Mouse (Mus musculus) lung, postnatal 0 days (tissue): ENCODE data around the gene Fem1a. TPM values are rescaled to one million over a fixed set of nuclear protein-coding genes. Genes with fewer than 3 reads are reported as not detected.
A peak's percentile ranks its signal among the peaks of the same experiment; 100 is the strongest.

Experiments used
- ATAC-seq: fragments of 200-750 bp; cut with Nextera tagmentation; 2 replicates; pipeline ENCODE4 v1.8.0; 2017; ENCODE audit warnings: moderate library complexity
- DNase-seq: peaks from one replicate; pipeline ENCODE4 v3.0.0-alpha.2; 2016; ENCODE audit warnings: low spot score
- H3K27ac ChIP-seq: fragments of 300-500 bp; sonication (generic); 2 replicates; pipeline ENCODE4 v1.5.1; 2014; ENCODE audit warnings: antibody characterized with exemption, mild to moderate bottlenecking, low read length, mixed read lengths
- H3K27me3 ChIP-seq: fragments of 300-500 bp; sonication (generic); replicated peaks from 2 replicates; pipeline ENCODE4 v1.6.1; 2014; ENCODE audit warnings: low read length, mixed read lengths; ENCODE audit not compliant: insufficient read depth
- H3K36me3 ChIP-seq: fragments of 300-500 bp; sonication (generic); 2 replicates; pipeline ENCODE4 v1.6.1; 2014; ENCODE audit warnings: low read length, mixed read lengths; ENCODE audit not compliant: insufficient read depth
- H3K4me1 ChIP-seq: fragments of 300-500 bp; sonication (generic); 2 replicates; pipeline ENCODE4 v1.6.1; 2014; ENCODE audit warnings: antibody characterized with exemption, low read depth, low read length, mixed read lengths; ENCODE audit not compliant: insufficient read depth
- H3K4me2 ChIP-seq: fragments of 300-500 bp; sonication (generic); replicated peaks from 2 replicates; pipeline ENCODE4 v1.6.1; 2014; ENCODE audit warnings: low read depth, mild to moderate bottlenecking, low read length, moderate library complexity, mixed read lengths
- H3K4me3 ChIP-seq: fragments of 300-500 bp; sonication (generic); 2 replicates; pipeline ENCODE4 v1.5.1; 2014; ENCODE audit warnings: low read depth, low read length
- H3K9ac ChIP-seq: fragments of 300-500 bp; sonication (generic); replicated peaks from 2 replicates; pipeline ENCODE4 v1.6.1; 2014; ENCODE audit warnings: low read depth, mild to moderate bottlenecking
- H3K9me3 ChIP-seq: fragments of 300-500 bp; sonication (generic); 2 replicates; pipeline ENCODE4 v1.6.1; 2016; ENCODE audit warnings: low read length, mixed read lengths
- CTCF ChIP-seq: IDR thresholded peaks from 2 replicates; pipeline ENCODE4 v1.5.1; 2016; ENCODE audit warnings: antibody characterized with exemption, mild to moderate bottlenecking
- EP300 ChIP-seq: IDR thresholded peaks from 2 replicates; pipeline ENCODE4 v1.6.1; 2016; ENCODE audit warnings: antibody characterized with exemption, mild to moderate bottlenecking, control low read depth
- WGBS: fragments of 180-500 bp; shearing (Covaris S2); extraction: QIAGEN DNeasy Blood & Tissue Kit; methylation state at CpG from one replicate; pipeline ENCODE4 v1.1.7; 2014; 5-methylcytosine and 5-hydroxymethylcytosine counted together
- microRNA counts: library from miRNA; unstranded; fragments of <30 nt; microRNA quantifications from one replicate; lab custom pipeline; 2015
- microRNA-seq: library from miRNA; unstranded; fragments of <30 nt; microRNA quantifications from one replicate; pipeline ENCODE4, GENCODE M21; 2016
- polyA plus RNA-seq: library from polyadenylated mRNA; unstranded; fragments of >200 nt; fragmentation: Nextera tagmentation; extraction: Ambion mirVana; gene quantifications from 2 replicates; pipeline ENCODE4 v1.2.1, GENCODE M21; 2015

Gene Fem1a
- polyA plus RNA-seq, 1 experiment from 2014 or later, result 8.4 TPM

DNA sequence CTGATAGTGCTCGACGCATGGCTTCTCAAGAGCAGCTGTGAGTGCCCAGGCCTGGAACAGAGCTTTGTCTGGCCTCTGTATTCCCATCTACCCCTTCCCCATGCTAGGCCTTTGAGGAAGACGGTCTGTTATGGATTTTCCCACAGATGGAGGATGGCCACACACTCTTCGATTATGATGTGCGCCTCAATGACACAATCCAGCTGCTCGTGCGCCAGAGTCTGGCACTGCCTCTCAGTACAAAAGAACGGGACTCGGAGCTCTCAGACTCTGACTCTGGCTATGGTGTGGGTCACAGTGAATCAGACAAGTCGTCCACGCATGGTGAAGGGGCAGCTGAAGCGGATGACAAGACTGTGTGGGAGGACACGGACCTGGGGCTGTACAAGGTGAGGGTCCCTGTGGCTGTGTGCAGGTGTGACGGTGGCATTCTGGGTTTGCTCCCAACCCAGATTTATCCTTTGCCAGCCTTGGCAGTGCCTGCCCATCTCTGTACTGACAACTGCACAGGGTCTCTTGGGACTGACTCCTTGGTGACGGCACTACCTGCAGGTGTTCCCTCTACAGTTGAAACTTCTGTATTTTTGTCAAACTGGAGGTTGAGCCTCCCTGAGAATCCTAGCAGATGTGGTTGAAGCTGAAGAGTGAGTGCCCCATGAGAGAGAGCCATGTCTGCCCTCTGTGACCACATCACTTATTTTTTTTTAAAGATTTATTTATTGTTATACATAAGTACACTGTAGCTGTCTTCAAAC is 52.8 kb downstream of the Fem1a start:
- WGBS, result 70% methylated on average over 15 of the region's 15 CpGs

More for the DNA sequence above, 52.8 kb downstream of the Fem1a start:
- Histone ChIP-seq H3K4me2 (no peak overlapping the region), H3K36me3 (no peaks in the 10 kb centered on the region), H3K27ac (no peak overlapping the region), H3K9ac (no peak overlapping the region), H3K27me3 (no peaks in the 10 kb centered on the region), H3K4me3 (no peak overlapping the region), H3K9me3 (no peaks in the 10 kb centered on the region), H3K4me1 (peaks cover 14% of the 10 kb centered on the region)
- ATAC-seq, result peak; percentile 37; the same call in 1 of the 2 replicates
- peak; percentile 46 for DNase-seq
- TF ChIP-seq EP300 (no peak), CTCF (no peak)

MicroRNA genes within 50 kb of the gene (microRNA counts, 519-probe panel; counts per million panel counts)
- not detected for microRNA mmu-miR-7b (lab: Ali Mortazavi, UCI)

Small RNAs within 50 kb of the gene (microRNA-seq; reads per million reads assigned to microRNA genes)
- gene Mir7b, result 24.0 reads per million, percentile 31 among the genes with 10 or more reads in this experiment

Other genes with a start within 250 kb of the Fem1a start
- gene Sh3gl1, start 220.2 kb upstream of the Fem1a start, polyA plus RNA-seq, result 97.1 and 105 TPM in 2 replicates
- 3.0 and 3.2 TPM in 2 replicates for gene Chaf1a, start 216.4 kb upstream of the Fem1a start, polyA plus RNA-seq
- 59.7 and 60.4 TPM in 2 replicates for gene Ubxn6, start 181.8 kb upstream of the Fem1a start, polyA plus RNA-seq
- 58.4 and 61.7 TPM in 2 replicates for gene Hdgfl2, start 177.2 kb upstream of the Fem1a start, polyA plus RNA-seq
- 0.05 and 0.08 TPM in 2 replicates for gene Plin4, start 147.0 kb upstream of the Fem1a start, polyA plus RNA-seq
- 3.2 and 4.3 TPM in 2 replicates for gene Plin5, start 139.2 kb upstream of the Fem1a start, polyA plus RNA-seq
- gene Lrg1, start 134.8 kb upstream of the Fem1a start, polyA plus RNA-seq, result 36.3 and 50.6 TPM in 2 replicates
- gene Sema6b, start 116.5 kb upstream of the Fem1a start, polyA plus RNA-seq, result 0.88 and 1.0 TPM in 2 replicates
- 4.7 and 5.6 TPM in 2 replicates for gene Tnfaip8l1, start 94.3 kb upstream of the Fem1a start, polyA plus RNA-seq
- 67.2 and 71.2 TPM in 2 replicates for gene Mydgf, start 72.9 kb upstream of the Fem1a start, polyA plus RNA-seq
- gene Dpp9, start 37.9 kb upstream of the Fem1a start, polyA plus RNA-seq, result 25.7 and 30.3 TPM in 2 replicates
- gene Ticam1, start 20.0 kb downstream of the Fem1a start, polyA plus RNA-seq, result 3.5 and 4.1 TPM in 2 replicates
- gene Plin3, start 36.1 kb downstream of the Fem1a start, polyA plus RNA-seq, result 95.3 and 99.3 TPM in 2 replicates
- gene Arrdc5, start 43.5 kb downstream of the Fem1a start, polyA plus RNA-seq, result not detected in 2 replicates
- 7.0 and 8.4 TPM in 2 replicates for gene Uhrf1, start 46.5 kb downstream of the Fem1a start, polyA plus RNA-seq
- 19.7 and 22.4 TPM in 2 replicates for gene Kdm4b, start 69.3 kb downstream of the Fem1a start, polyA plus RNA-seq
- gene Ptprs, start 219.7 kb downstream of the Fem1a start, polyA plus RNA-seq, result 25.6 and 29.6 TPM in 2 replicates